ENCODE assay signal across 14 mouse cellular contexts in the genomic region with DNA sequence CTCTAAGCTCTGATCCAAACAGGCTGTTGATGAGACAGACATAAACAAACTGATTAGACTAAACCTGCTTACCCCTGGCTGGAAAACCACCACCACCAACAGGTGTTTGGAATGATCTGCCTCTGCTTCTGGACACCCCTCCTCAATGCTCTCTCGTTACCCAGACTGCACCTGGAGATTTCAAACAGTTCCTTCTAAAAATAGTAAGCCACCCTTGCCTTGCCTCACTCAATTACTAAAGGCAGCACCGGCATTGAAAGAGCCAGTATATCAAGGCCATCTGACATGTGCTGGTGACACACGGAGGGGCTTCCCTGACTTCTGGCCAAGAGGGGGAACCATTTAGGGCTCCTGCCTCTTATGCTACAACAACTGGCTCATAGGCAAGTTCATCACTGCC.
"Had no signal": no experiment of that assay in that cellular context is flagged by ENCODE, and none has a peak within 500 bp of the region (broad histone marks: within the 10 kb centered on the region; RNA-seq: fewer than 3 reads in every experiment).

No protein-coding gene starts in this region.

- H3K9ac ChIP-seq: limb, embryonic 12.5 days; liver, embryonic 13.5 days; liver, postnatal 0 days; lung, embryonic 15.5 days had no signal

- ATAC-seq: liver, postnatal 0 days had no signal

- H3K27ac ChIP-seq: layer of hippocampus, adult 2 months; limb, embryonic 12.5 days; liver, embryonic 13.5 days; lung, embryonic 15.5 days had no signal

- H3K4me1 ChIP-seq: limb, embryonic 12.5 days; liver, embryonic 13.5 days; lung, embryonic 15.5 days had no signal

- H3K36me3 ChIP-seq: limb, embryonic 12.5 days; liver, embryonic 13.5 days; lung, embryonic 15.5 days had no signal

- H3K4me2 ChIP-seq: limb, embryonic 12.5 days; liver, embryonic 13.5 days; lung, embryonic 15.5 days had no signal

- H3K27me3 ChIP-seq: limb, embryonic 12.5 days; liver, embryonic 13.5 days; lung, embryonic 15.5 days had no signal

- DNase-seq: kidney, postnatal 10 days; kidney, postnatal 4 days; liver; liver, embryonic 13.5 days; liver, postnatal 0 days; lung, postnatal 36 days; midbrain, embryonic 14.5 days; right cerebral cortex, postnatal 4 days; spleen, adult 18-20 months; thymus, adult 18-20 months; thymus, postnatal 14 days had no signal

- H3K4me3 ChIP-seq: layer of hippocampus, adult 2 months; limb, embryonic 12.5 days; liver, embryonic 13.5 days; lung, embryonic 15.5 days had no signal

- H3K9me3 ChIP-seq: limb, embryonic 12.5 days; liver, embryonic 13.5 days; lung, embryonic 15.5 days had no signal
